Mouse (Mus musculus) myocyte (in vitro differentiated cells): ENCODE measurements around the gene Esr2.

Experiments
- CEBPB ChIP-seq: IDR thresholded peaks from 2 replicates; pipeline ENCODE4 v1.6.1; 2011; ENCODE audit warnings: mild to moderate bottlenecking, moderate library complexity; ENCODE audit not compliant: poor library complexity, insufficient read depth, severe bottlenecking
- E2F4 ChIP-seq: IDR thresholded peaks from one replicate; pipeline ENCODE4 v1.6.1; 2011; ENCODE audit warnings: mild to moderate bottlenecking, control low read depth, moderate library complexity; ENCODE audit not compliant: insufficient read depth
- MAX ChIP-seq: IDR thresholded peaks from one replicate; pipeline ENCODE4 v1.6.1; 2011; ENCODE audit warnings: low read depth, mild to moderate bottlenecking, control low read depth
- MYOD1 ChIP-seq, 3 experiments: IDR thresholded peaks; one replicate each; pipeline ENCODE4 v1.6.1; 2011; ENCODE audit warnings: control low read depth in 2 of 3, low read depth in 2 of 3, mild to moderate bottlenecking in 2 of 3, moderate library complexity in 1 of 3; ENCODE audit not compliant: insufficient read length in 2 of 3, control insufficient read depth in 1 of 3
- POLR2A ChIP-seq: IDR thresholded peaks from one replicate; pipeline ENCODE4 v1.6.1; 2011; ENCODE audit warnings: low read depth, mild to moderate bottlenecking, control low read depth, moderate library complexity; ENCODE audit not compliant: insufficient read length
- POLR2AphosphoS2 ChIP-seq: IDR thresholded peaks from one replicate; pipeline ENCODE4 v1.6.1; 2011; ENCODE audit warnings: low read depth, control low read depth; ENCODE audit not compliant: insufficient read length
- SRF ChIP-seq: IDR thresholded peaks from one replicate; pipeline ENCODE4 v1.6.1; 2011; ENCODE audit warnings: low read depth; ENCODE audit not compliant: control insufficient read depth, insufficient read length
- TCF12 ChIP-seq: IDR thresholded peaks from one replicate; pipeline ENCODE4 v1.6.1; 2011; ENCODE audit warnings: mild to moderate bottlenecking, control low read depth; ENCODE audit not compliant: poor library complexity, insufficient read depth, severe bottlenecking
- TCF3 ChIP-seq: IDR thresholded peaks from one replicate; pipeline ENCODE4 v1.6.1; 2011; ENCODE audit warnings: low read depth, control low read depth; ENCODE audit not compliant: insufficient read length
- USF1 ChIP-seq: IDR thresholded peaks from one replicate; pipeline ENCODE4 v1.6.1; 2011; ENCODE audit warnings: low read depth, mild to moderate bottlenecking, control low read depth, moderate library complexity

DNA sequence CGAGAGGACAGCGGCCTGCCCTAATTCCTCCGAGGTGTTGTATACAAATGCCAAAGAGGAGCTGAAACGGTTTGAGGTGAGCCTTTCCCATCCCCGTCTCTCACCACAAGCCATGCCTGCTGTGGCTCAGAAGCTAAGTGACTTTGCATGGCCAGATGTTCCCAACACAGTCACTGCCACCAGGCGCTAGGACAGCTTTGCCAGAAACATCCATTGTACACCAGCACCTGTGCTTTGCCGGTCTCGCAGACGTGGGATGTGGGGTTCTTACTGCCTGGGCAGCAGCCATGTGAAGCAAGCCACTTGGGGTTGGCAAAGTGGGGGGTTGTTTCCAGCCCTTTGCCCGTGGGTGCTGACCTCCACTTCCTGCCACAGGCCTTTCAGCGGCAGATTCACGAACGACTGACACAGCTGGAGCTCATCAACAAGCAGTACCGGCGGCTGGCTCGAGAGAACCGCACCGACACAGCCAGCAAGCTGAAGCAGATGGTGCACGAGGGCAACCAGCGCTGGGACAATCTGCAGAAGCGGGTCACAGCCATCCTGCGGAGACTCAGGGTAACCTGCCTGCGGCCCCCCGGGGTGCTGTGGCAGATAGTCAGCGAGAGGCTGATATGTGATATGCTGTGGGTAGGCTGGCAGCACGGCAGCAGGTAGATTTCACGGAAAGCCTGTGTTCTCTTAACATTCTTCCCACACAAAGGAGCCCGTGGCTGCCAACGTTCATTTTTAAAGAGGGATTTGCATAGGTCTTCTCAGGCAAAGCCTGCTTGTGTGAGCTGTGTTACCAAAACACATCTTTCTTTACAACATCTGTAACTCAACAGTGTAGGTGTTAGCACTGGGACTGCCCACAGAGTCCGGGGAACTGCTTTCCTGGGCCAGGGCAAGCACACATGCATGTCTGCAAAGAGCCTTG, 81.7 kb downstream of the Esr2 start:
- TF ChIP-seq POLR2A, result no peak
- no peak for TF ChIP-seq E2F4
- no peak for TF ChIP-seq TCF12
- TF ChIP-seq SRF, result no peak
- no peak for TF ChIP-seq TCF3
- no peak for TF ChIP-seq POLR2AphosphoS2
- TF ChIP-seq CEBPB, result no peak
- TF ChIP-seq USF1, result no peak
- TF ChIP-seq MAX, result no peak
- no peak for TF ChIP-seq MYOD1 (IDR thresholded peaks at IDR 0.05; ENCODE audit: control insufficient read depth in 1 of 3, insufficient read length in 2 of 3, low read depth in 2 of 3)
